Mouse (Mus musculus) midbrain, embryonic 14.5 days (tissue): ENCODE data around the gene Gk2. TPM values are rescaled to one million over a fixed set of nuclear protein-coding genes. Genes with fewer than 3 reads are reported as not detected.

Experiments used
- ATAC-seq: fragments of 200-750 bp; cut with Nextera tagmentation; 2 replicates; pipeline ENCODE4 v1.8.0; 2017; ENCODE audit warnings: moderate number of reproducible peaks, moderate library complexity; ENCODE audit not compliant: low FRiP score, low TSS enrichment
- DNase-seq: peaks from one replicate; pipeline ENCODE4 v3.0.0-alpha.2; 2015
- H3K27ac ChIP-seq: fragments of 300-500 bp; sonication (generic); replicated peaks from 2 replicates; pipeline ENCODE4 v1.5.1; 2014; ENCODE audit warnings: mild to moderate bottlenecking, low read depth, low read length, moderate library complexity
- H3K27me3 ChIP-seq: fragments of 300-500 bp; sonication (generic); 2 replicates; pipeline ENCODE4 v1.6.1; 2014; ENCODE audit warnings: low read length, control low read depth, mixed read lengths; ENCODE audit not compliant: control insufficient read depth, insufficient read depth
- H3K36me3 ChIP-seq: fragments of 300-500 bp; sonication (generic); 2 replicates; pipeline ENCODE4 v1.6.1; 2014; ENCODE audit warnings: low read length, control low read depth; ENCODE audit not compliant: control insufficient read depth, insufficient read depth
- H3K4me1 ChIP-seq: fragments of 300-500 bp; sonication (generic); 2 replicates; pipeline ENCODE4 v1.6.1; 2014; ENCODE audit warnings: mild to moderate bottlenecking, antibody characterized with exemption, low read length, control low read depth; ENCODE audit not compliant: control insufficient read depth, insufficient read depth
- H3K4me2 ChIP-seq: fragments of 300-500 bp; sonication (generic); 2 replicates; pipeline ENCODE4 v1.6.1; 2014; ENCODE audit warnings: mild to moderate bottlenecking, low read length, moderate library complexity
- H3K4me3 ChIP-seq: fragments of 300-500 bp; sonication (generic); replicated peaks from 2 replicates; pipeline ENCODE4 v1.5.1; 2014; ENCODE audit warnings: low read depth, low read length
- H3K9ac ChIP-seq: fragments of 300-500 bp; sonication (generic); replicated peaks from 2 replicates; pipeline ENCODE4 v1.6.1; 2014; ENCODE audit warnings: mild to moderate bottlenecking, low read length, moderate library complexity
- H3K9me3 ChIP-seq: fragments of 300-500 bp; sonication (generic); 2 replicates; pipeline ENCODE4 v1.6.1; 2016; ENCODE audit warnings: low read length, control low read depth, mixed read lengths; ENCODE audit not compliant: control insufficient read depth
- whole genome bisulfite sequencing: fragments of 180-500 bp; shearing (Covaris S2); extraction: QIAGEN DNeasy Blood & Tissue Kit; methylation state at CpG from one replicate; pipeline ENCODE4 v1.1.7; 2014; 5-methylcytosine and 5-hydroxymethylcytosine counted together
- polyA plus RNA-seq: library from polyadenylated mRNA; unstranded; fragments of >200 nt; fragmentation: Nextera tagmentation; extraction: Ambion mirVana; gene quantifications from 2 replicates; pipeline ENCODE4 v1.2.1, GENCODE M21; 2014

Gk2 gene
- polyA plus RNA-seq, 1 experiment from 2014 or later, result not detected

GRCm38 (mm10) chr5:97462856-97463255 is 6.0 kb upstream of the Gk2 start:
- H3K4me3 ChIP-seq, result no peak overlapping the region
- no peaks in the 10 kb centered on the region for H3K36me3 ChIP-seq
- no peaks in the 10 kb centered on the region for H3K9me3 ChIP-seq
- ATAC-seq, result no peak
- no peak overlapping the region for H3K27ac ChIP-seq
- DNase-seq, result no peak
- no peaks in the 10 kb centered on the region for H3K27me3 ChIP-seq
- H3K9ac ChIP-seq, result no peak overlapping the region
- H3K4me1 ChIP-seq, result no peaks in the 10 kb centered on the region
- no peak overlapping the region for H3K4me2 ChIP-seq
- 95% methylated on average over 3 of the region's 3 CpGs for WGBS

- Histone ChIP-seq H3K36me3 (no peaks in the 10 kb centered on the region), H3K4me2 (no peak overlapping the region), H3K9me3 (no peaks in the 10 kb centered on the region), H3K27me3 (no peaks in the 10 kb centered on the region), H3K4me3 (no peak overlapping the region), H3K27ac (no peak overlapping the region), H3K9ac (no peak overlapping the region), H3K4me1 (no peaks in the 10 kb centered on the region)
- WGBS, result 94% methylated on average over 4 of the region's 4 CpGs
- no peak for DNase-seq
- ATAC-seq, result no peak
Measured at GRCm38 (mm10) chr5:97451451-97451850, 5.4 kb downstream of the Gk2 start.

GRCm38 (mm10) chr5:97444191-97444590 is 12.6 kb downstream of the Gk2 start:
- 63% methylated on average over 1 of the region's 1 CpGs for WGBS
- Histone ChIP-seq H3K9ac (no peak overlapping the region), H3K4me1 (no peaks in the 10 kb centered on the region), H3K9me3 (no peaks in the 10 kb centered on the region), H3K27ac (no peak overlapping the region), H3K4me3 (no peak overlapping the region), H3K27me3 (no peaks in the 10 kb centered on the region), H3K4me2 (no peak overlapping the region), H3K36me3 (no peaks in the 10 kb centered on the region)
- ATAC-seq (no peak), DNase-seq (no peak)

GRCm38 (mm10) chr5:97432512-97432911 is 24.3 kb downstream of the Gk2 start:
- no peaks in the 10 kb centered on the region for H3K9me3 ChIP-seq
- 96% methylated on average over 2 of the region's 2 CpGs for WGBS
- H3K9ac ChIP-seq, result no peak overlapping the region
- DNase-seq (no peak), ATAC-seq (no peak)
- no peaks in the 10 kb centered on the region for H3K27me3 ChIP-seq
- H3K36me3 ChIP-seq, result no peaks in the 10 kb centered on the region
- H3K4me2 ChIP-seq, result no peak overlapping the region
- no peak overlapping the region for H3K4me3 ChIP-seq
- H3K4me1 ChIP-seq, result no peaks in the 10 kb centered on the region
- no peak overlapping the region for H3K27ac ChIP-seq

GRCm38 (mm10) chr5:97429976-97430375 is 26.8 kb downstream of the Gk2 start:
- 92% methylated on average over 9 of the region's 9 CpGs for WGBS
- Histone ChIP-seq H3K4me1 (no peaks in the 10 kb centered on the region), H3K4me3 (no peak overlapping the region), H3K27ac (no peak overlapping the region), H3K9me3 (no peaks in the 10 kb centered on the region), H3K27me3 (no peaks in the 10 kb centered on the region), H3K9ac (no peak overlapping the region), H3K4me2 (no peak overlapping the region), H3K36me3 (no peaks in the 10 kb centered on the region)
- no peak for ATAC-seq
- DNase-seq, result no peak

GRCm38 (mm10) chr5:97421669-97422068 is 35.2 kb downstream of the Gk2 start:
- no peak overlapping the region for H3K4me3 ChIP-seq
- ATAC-seq, result no peak
- no peaks in the 10 kb centered on the region for H3K27me3 ChIP-seq
- no peak overlapping the region for H3K9ac ChIP-seq
- DNase-seq, result no peak
- no peak overlapping the region for H3K27ac ChIP-seq
- H3K9me3 ChIP-seq, result no peaks in the 10 kb centered on the region
- H3K4me2 ChIP-seq, result no peak overlapping the region
- no peaks in the 10 kb centered on the region for H3K36me3 ChIP-seq
- no peaks in the 10 kb centered on the region for H3K4me1 ChIP-seq
- WGBS, result 98% methylated on average over 2 of the region's 2 CpGs

- Histone ChIP-seq H3K27me3 (no peaks in the 10 kb centered on the region), H3K9ac (no peak overlapping the region), H3K4me3 (no peak overlapping the region), H3K4me1 (no peaks in the 10 kb centered on the region), H3K4me2 (no peak overlapping the region), H3K9me3 (no peaks in the 10 kb centered on the region), H3K27ac (no peak overlapping the region), H3K36me3 (no peaks in the 10 kb centered on the region)
- no peak for ATAC-seq
- no peak for DNase-seq
- 78% methylated on average over 2 of the region's 2 CpGs for WGBS
Measured at GRCm38 (mm10) chr5:97417185-97417584, 39.6 kb downstream of the Gk2 start.

- ATAC-seq, result peak; percentile 69
Measured at GRCm38 (mm10) chr5:97415837-97416236, 41.0 kb downstream of the Gk2 start.

GRCm38 (mm10) chr5:97413716-97414115 is 43.1 kb downstream of the Gk2 start:
- Histone ChIP-seq H3K9ac (no peak overlapping the region), H3K4me1 (peaks cover 8% of the 10 kb centered on the region; the same call in 1 of the 2 replicates), H3K27me3 (no peaks in the 10 kb centered on the region), H3K4me3 (no peak overlapping the region), H3K27ac (no peak overlapping the region), H3K9me3 (no peaks in the 10 kb centered on the region), H3K36me3 (no peaks in the 10 kb centered on the region), H3K4me2 (no peak overlapping the region)
- DNase-seq, result no peak
- ATAC-seq, result no peak
- WGBS, result 71% methylated on average over 3 of the region's 3 CpGs

More at GRCm38 (mm10) chr5:97415837-97416236, 41.0 kb downstream of the Gk2 start:
- Histone ChIP-seq H3K27me3 (no peaks in the 10 kb centered on the region), H3K27ac (no peak overlapping the region), H3K9me3 (no peaks in the 10 kb centered on the region), H3K9ac (no peak overlapping the region), H3K4me3 (no peak overlapping the region), H3K36me3 (no peaks in the 10 kb centered on the region), H3K4me2 (no peak overlapping the region), H3K4me1 (peaks cover 4% of the 10 kb centered on the region; the same call in 1 of the 2 replicates)
- DNase-seq, result peak; percentile 68
- 39% methylated on average over 6 of the region's 6 CpGs for WGBS
